Mouse (Mus musculus) activated CD4-positive, CD25-positive, alpha-beta regulatory T cell, adult 4 months (primary cell): Measurements from ENCODE around the gene Fndc5. TPM values are rescaled to one million over a fixed set of nuclear protein-coding genes. Genes with fewer than 3 reads are reported as not detected.

Experiments used
- ATAC-seq: one replicate; pipeline ENCODE4 v1.8.0; 2017
- polyA plus RNA-seq, 2 experiments: library from polyadenylated mRNA; unstranded; fragments of 100-300 nt; shearing (Covaris generic); gene quantifications; one replicate each; pipeline ENCODE4 v1.2.1; 2017

Fndc5 gene
- polyA plus RNA-seq, 2 experiments from 2014 or later, result 0.28 to 0.56 TPM

DNA sequence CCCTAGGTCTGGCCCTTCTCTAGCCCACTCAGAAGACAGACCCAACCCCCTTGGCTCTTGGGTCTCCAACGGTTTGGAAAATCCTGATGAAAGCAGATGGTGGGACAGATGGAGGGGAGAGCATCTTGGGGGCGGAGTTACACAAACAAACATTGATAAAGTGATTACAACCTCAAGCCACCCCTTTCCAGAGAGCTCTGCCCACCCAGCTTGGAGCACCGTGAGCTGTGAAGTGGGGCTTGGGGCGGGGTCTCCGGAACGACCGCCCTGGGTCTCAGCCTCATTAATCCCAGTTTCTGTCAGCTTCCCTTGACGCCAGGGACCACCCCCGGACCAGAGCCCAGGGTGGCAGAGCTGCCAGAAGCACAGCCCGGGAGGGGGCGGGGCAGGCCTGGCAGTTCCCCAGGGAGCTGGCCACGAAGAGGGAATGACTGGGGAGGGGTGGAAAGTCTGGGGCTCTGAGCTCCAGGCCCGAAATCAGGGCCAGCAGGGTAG is 12.1 kb upstream of the Fndc5 start:
- no peak for ATAC-seq

DNA sequence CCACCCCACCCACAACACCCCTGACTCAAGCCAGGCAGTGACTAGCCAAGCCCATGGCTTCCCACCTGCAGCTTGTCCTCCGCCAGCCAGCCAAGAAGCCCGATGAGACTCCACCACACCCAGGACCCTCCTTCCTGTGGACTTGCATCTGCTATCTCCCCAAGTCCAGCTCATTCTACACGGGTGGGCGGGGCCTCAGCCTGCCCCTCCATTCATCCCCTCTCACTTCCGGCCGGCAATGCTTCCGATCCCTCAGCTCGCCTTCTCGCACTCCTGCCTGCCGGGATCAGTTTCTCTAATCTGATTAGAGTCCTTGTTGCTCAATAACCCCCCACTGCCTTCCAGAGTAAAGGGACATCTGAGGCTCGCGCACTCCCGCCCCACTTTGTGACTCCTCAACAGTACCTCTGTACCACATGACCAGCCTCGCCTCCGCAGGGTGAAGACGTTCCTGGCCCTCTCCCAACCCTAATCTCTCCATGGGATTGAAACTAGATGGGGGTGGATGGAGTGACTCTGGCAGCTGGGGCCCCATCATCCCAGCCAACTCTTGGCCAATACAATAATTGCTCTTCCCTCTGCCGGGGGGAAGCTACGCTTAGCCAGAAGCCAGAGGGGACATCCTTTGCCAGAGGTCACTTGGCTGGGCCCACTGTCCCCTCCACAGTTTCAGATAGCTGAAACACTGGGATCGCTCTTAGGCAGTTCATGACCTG is 10.9 kb upstream of the Fndc5 start:
- ATAC-seq, result no peak

DNA sequence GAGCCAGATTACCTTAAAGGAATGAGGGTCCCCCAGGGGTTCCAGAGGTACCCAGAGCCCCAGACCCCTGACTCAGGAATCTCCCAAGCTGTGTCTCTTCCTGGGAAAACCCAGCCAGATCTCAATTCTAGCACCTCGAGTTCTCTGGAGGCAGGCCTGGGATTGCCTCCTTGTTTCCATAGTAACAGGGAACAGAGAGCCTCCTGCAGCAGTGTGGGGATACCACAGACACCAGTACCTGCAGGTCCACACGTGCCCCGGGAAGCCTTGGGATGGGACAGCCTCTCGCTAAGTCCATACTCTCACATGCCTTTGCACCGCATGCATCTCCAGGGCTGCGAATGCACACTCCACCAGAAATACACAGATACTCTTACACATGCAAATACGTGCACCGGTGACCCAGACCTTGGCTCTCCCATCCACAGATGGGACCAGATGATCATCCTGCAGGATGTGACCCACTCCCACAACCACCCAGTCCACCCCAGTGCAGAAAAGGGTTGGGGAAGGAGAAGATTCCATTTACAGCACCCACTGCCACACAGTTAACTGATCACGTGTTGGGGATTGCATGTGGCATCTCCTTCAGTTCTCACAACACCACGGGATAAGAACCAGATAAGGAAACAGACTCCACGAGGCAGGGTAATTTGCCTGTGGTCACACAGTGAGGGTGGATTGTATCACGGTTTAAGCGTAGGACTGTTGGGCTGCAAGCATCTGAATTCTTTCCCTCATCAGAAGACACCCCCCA is 8.0 kb upstream of the Fndc5 start:
- no peak for ATAC-seq

- no peak for ATAC-seq
These were observed 7.4 kb upstream of the Fndc5 start for GRCm38 (mm10) chr4:129129387-129129786.

GRCm38 (mm10) chr4:129130149-129130548 is 6.7 kb upstream of the Fndc5 start:
- peak; percentile 65 for ATAC-seq

DNA sequence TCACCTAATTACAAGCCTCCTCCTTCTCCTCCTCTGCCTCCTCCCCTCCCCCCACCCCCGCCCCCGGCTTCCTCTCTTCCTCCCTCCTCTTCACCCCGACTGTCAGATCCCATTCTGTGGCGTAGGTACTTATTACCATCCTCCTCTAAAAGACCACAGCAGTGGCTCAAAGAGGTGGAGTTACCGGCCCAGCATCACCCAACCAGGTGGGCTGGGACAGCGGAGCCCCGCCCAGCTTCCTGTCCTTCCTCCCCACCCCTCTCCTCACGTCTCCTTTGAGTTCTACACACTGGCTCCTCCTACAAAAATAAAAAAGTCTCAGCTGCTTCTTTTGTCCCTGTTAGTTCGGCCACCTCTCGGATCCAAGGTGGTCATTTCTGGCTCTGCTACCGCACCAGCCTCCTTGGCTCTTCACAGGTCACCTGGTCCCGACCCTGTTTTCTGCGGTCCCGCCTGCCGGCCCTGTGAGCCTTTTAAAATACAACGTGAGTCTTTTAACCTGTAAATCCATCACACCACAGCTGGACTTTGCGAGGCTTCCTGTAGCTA is 6.0 kb upstream of the Fndc5 start:
- peak; percentile 80 for ATAC-seq

GRCm38 (mm10) chr4:129134799-129135585 is 1.8 kb upstream of the Fndc5 start:
- ATAC-seq, result no peak

DNA sequence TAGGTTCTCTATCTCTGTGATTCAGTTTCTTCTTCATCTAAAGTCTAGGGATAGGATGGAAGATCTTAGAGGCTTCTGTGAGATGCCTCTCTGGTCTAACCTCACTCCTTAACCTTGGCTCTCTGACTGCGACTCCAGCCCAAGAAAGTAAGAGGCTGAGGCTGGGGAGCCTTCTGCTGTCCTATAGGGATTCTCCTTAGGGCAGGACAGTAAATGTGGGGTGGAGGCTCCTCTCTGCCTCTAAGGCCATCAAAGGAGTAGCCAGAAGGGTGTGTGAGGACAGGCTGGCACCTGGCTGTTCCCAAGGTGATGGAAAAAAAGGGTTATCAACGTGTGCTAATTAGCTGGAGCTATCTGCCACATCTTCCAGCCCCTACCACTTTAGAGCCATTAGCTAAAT is 1.2 kb upstream of the Fndc5 start:
- no peak for ATAC-seq

GRCm38 (mm10) chr4:129136189-129136578 is 615 bp upstream of the Fndc5 start:
- ATAC-seq, result no peak

DNA sequence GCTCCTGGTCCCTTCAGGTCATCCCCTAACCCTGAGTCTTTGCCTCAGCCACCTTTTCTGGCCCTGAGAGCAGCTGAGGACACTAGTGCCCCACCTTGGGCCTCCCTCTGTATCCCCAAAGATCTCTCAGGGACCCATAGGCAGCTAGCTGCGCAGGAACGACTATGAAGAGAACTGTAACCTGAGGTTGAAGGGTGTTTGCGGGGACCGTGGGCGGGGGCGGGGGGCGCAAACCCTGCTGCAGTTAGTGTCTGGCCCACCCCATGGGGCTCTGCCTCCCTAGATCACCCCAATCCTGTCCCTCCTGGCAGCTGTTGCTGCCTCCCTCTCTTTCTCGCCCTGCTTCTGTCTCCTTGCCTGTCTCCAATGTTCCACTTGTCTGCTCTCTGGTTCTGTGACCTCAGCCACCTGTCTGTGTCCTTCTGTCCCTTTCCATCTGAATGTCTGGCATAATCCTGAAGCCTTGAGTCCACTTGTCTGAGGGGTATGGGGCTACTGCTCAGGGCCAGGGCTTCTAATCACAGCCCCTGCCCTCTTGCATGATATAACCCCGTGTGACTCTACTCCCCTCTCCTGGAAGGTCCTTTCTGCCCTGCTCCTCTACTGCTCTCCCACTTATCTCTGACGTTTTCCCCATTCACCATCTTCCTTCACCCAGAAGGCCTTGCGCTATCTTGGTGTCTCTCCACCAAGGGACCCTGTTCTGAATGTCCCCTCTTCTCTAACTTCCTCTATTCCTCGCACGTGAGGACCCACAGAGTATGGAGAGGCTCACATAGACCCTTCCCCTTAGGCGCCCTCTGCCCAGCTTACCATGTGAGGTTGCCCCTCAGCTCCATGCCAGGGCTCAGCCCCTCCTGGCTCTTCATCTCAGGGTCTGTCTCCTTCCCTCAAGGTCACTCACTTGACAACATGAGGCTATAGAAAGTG is 858 bp downstream of the Fndc5 start:
- no peak for ATAC-seq

DNA sequence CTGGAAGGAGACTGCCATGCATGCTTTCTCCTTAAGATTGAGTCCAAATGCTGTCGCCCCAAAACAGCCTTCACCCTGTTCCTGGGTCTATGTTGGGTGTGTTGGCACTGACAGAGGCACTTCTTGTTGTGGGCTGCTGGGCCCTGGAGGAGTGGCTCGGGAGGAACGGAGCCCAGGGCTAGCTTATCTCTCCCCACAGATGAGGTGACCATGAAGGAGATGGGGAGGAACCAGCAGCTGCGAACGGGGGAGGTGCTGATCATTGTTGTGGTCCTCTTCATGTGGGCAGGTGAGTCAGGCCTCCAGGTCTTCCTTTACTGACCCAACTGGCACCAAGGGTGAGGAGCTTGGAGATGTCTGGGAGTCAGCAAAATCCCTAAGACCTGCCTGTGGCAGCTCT is 2.8 kb downstream of the Fndc5 start:
- no peak for ATAC-seq

- no peak for ATAC-seq
These were observed 4.0 kb downstream of the Fndc5 start for GRCm38 (mm10) chr4:129140808-129141207.

- no peak for ATAC-seq
These were observed 5.0 kb downstream of the Fndc5 start for GRCm38 (mm10) chr4:129141560-129142438.

- ATAC-seq, result no peak
These were observed 5.7 kb downstream of the Fndc5 start for GRCm38 (mm10) chr4:129142439-129143045.

DNA sequence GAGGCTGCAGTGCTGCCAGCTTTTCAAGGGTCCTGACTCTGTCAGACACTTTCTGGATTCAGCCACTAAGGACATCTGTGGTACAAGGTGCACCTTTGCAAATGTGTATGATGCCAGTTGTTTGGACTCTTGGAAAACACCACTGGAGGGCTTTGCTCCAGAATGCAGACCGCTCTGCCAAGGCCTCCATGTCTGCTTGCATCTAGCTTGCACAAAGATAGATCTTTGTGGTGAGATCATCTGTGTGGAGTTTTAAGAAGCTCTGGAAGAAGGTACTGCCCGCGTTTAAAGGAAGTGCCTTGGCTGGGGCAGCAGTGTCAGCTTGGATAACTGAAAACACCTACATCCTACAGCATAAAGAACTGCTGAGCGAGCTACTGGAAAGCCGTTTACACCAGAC is 6.7 kb downstream of the Fndc5 start:
- ATAC-seq, result no peak

GRCm38 (mm10) chr4:129144401-129145367 is 7.9 kb downstream of the Fndc5 start:
- ATAC-seq, result no peak

DNA sequence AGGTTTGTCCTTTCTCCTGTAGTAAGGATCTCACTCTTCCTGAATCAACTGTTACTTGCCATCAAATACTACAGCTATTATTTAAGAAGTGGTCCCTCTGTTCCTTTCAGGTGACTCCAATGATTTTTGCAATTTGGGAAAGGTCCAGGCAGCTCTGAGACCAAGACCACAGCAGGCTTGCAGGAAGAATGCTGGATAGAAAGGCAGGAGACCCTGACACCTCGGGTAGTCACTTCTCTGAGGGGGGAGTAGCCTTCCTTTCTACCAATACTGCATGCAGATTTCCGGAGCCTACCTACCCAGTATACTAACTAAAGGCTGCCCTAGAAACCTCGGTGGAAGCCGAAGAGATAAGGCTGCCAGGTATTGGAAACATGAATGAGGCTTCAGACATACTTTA is 8.6 kb downstream of the Fndc5 start:
- no peak for ATAC-seq

GRCm38 (mm10) chr4:129145943-129146342 is 9.1 kb downstream of the Fndc5 start:
- no peak for ATAC-seq

- ATAC-seq, result peak; percentile 49
These were observed 9.6 kb downstream of the Fndc5 start for GRCm38 (mm10) chr4:129146392-129146791.
